ENCODE assay signal across 8 mouse cellular contexts in the genomic region with DNA sequence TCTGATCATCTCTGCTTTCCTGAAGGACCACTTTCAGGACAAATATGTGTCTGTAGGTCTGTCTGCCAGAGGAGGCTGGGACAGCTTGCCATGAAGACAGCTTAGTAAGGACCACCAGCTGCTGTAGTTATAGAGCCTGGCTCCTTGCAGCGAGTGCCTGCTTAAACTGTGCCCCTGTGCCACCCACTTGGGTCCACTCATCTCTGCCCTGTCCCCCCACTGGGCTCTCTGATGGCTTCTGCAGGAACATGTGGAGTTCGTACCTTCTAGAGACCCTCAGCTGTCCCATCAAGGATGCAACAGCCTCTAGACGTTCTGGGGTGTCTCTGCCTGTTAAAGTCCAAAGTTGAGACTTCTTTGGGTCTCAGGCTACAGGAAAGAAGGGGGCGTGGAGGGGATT. TPM values are rescaled to one million over a fixed set of nuclear protein-coding genes. Genes with fewer than 3 reads are reported as not detected.
DNase-seq lines count a peak whose midpoint lies in the region; ATAC-seq and TF ChIP-seq lines count a peak whose summit lies in the region.
"Had no signal": no experiment of that assay in that cellular context is flagged by ENCODE, and none has a peak within 500 bp of the region (broad histone marks: within the 10 kb centered on the region; RNA-seq: fewer than 3 reads in every experiment).

No protein-coding gene starts in this region.

- DNase-seq in lung, postnatal 0 days (ENCODE audit: low spot score) = no peak
- no peak for DNase-seq in lung, postnatal 14 days
- DNase-seq in heart, postnatal 0 days (ENCODE audit: low spot score) = no peak
- no peak for DNase-seq in liver, embryonic 14.5 days (ENCODE audit: low read depth in 3 of 3, low spot score in 3 of 3)
- DNase-seq in adrenal gland, adult 2 months = no peak
- DNase-seq in thymus, adult 2 months = no peak

- WGBS in lung, postnatal 0 days = 37% methylated on average over 4 of the region's 4 CpGs
- WGBS in heart, postnatal 0 days = 75% methylated on average over 4 of the region's 4 CpGs
- WGBS in liver, embryonic 14.5 days (ENCODE audit: insufficient replicate concordance) = 33% methylated on average over 4 of the region's 4 CpGs
- 80% methylated on average over 4 of the region's 4 CpGs for WGBS in thymus, adult 2 months

- H3K36me3 ChIP-seq in lung, postnatal 0 days (ENCODE audit: insufficient read depth, low read length) = 0 out of 2 replicates have a peak, but pooled peaks cover 6% of the 10 kb centered on the region
- H3K36me3 ChIP-seq in heart, postnatal 0 days (replicated peaks; ENCODE audit: control insufficient read depth, insufficient read depth, low read length) = no peaks in the 10 kb centered on the region
- no peaks in the 10 kb centered on the region for H3K36me3 ChIP-seq in liver, embryonic 14.5 days (replicated peaks; ENCODE audit: control insufficient read depth, insufficient read depth, low read depth)
- H3K36me3 ChIP-seq in thymus, adult 2 months (ENCODE audit: control insufficient read depth, insufficient read depth, low read length) = no peaks in the 10 kb centered on the region

- peak overlapping the region; percentile 57 for H3K4me2 ChIP-seq in lung, postnatal 0 days (replicated peaks; ENCODE audit: low read depth, low read length)
- H3K4me2 ChIP-seq in heart, postnatal 0 days (ENCODE audit: low read depth, low read length) = peak overlapping the region; percentile 70
- peak overlapping the region; percentile 44 for H3K4me2 ChIP-seq in liver, embryonic 14.5 days (ENCODE audit: low read depth)

- H3K4me1 ChIP-seq in lung, postnatal 0 days (ENCODE audit: insufficient read depth, low read depth, low read length) = peaks cover 21% of the 10 kb centered on the region
- H3K4me1 ChIP-seq in heart, postnatal 0 days (ENCODE audit: control insufficient read depth, insufficient read depth) = peaks cover 41% of the 10 kb centered on the region
- H3K4me1 ChIP-seq in liver, embryonic 14.5 days (replicated peaks; ENCODE audit: control insufficient read depth in 2 of 2, insufficient read depth in 2 of 2, low read length in 1 of 2) = no peaks in the 10 kb centered on the region
- H3K4me1 ChIP-seq in thymus, adult 2 months (replicated peaks; ENCODE audit: control insufficient read depth, insufficient read depth, low read length) = no peaks in the 10 kb centered on the region

- H3K9me3 ChIP-seq in lung, postnatal 0 days (ENCODE audit: low read length) = no peaks in the 10 kb centered on the region
- no peaks in the 10 kb centered on the region for H3K9me3 ChIP-seq in heart, postnatal 0 days (replicated peaks; ENCODE audit: control insufficient read depth, low read length)
- H3K9me3 ChIP-seq in liver, embryonic 14.5 days (ENCODE audit: control insufficient read depth, low read length) = no peaks in the 10 kb centered on the region

- no peak for TF ChIP-seq POLR2A in thymus, adult 2 months (IDR thresholded peaks at IDR 0.05; ENCODE audit: control insufficient read depth, extremely low read depth, insufficient read depth, low read length, poor library complexity)

- TF ChIP-seq CTCF in lung, postnatal 0 days (IDR thresholded peaks at IDR 0.05) = no peak
- TF ChIP-seq CTCF in heart, postnatal 0 days (IDR thresholded peaks at IDR 0.05; ENCODE audit: low read depth) = no peak
- no peak for TF ChIP-seq CTCF in liver, embryonic 14.5 days (IDR thresholded peaks at IDR 0.05; ENCODE audit: low read depth)
- TF ChIP-seq CTCF in thymus, adult 2 months (IDR thresholded peaks at IDR 0.05; ENCODE audit: borderline replicate concordance, control insufficient read depth, extremely low read depth, insufficient read depth, low read length, poor library complexity) = no peak

- peak overlapping the region; percentile 27; the same call in 1 of the 2 replicates for H3K4me3 ChIP-seq in lung, postnatal 0 days (ENCODE audit: low read depth, low read length)
- H3K4me3 ChIP-seq in heart, postnatal 0 days (ENCODE audit: low read depth, low read length) = peak overlapping the region; percentile 39
- no peak overlapping the region for H3K4me3 ChIP-seq in liver, embryonic 14.5 days (ENCODE audit: insufficient read depth in 1 of 2, low read depth in 2 of 2, low read length in 2 of 2)
- H3K4me3 ChIP-seq in thymus, adult 2 months (ENCODE audit: control insufficient read depth, insufficient read depth, low read length) = no peak overlapping the region

- H3K27ac ChIP-seq in lung, postnatal 0 days (ENCODE audit: low read length) = peak overlapping the region; percentile 79
- H3K27ac ChIP-seq in heart, postnatal 0 days (ENCODE audit: low read depth) = 0 out of 2 replicates have a peak overlapping the region, but pooled peaks have one; percentile 57
- H3K27ac ChIP-seq in liver, embryonic 14.5 days = no peak overlapping the region
- H3K27ac ChIP-seq in thymus, adult 2 months (ENCODE audit: control insufficient read depth, insufficient read depth, low read length) = no peak overlapping the region

- no peak overlapping the region for H3K9ac ChIP-seq in lung, postnatal 0 days (replicated peaks; ENCODE audit: low read depth)
- H3K9ac ChIP-seq in heart, postnatal 0 days (replicated peaks; ENCODE audit: low read depth, low read length) = no peak overlapping the region
- no peak overlapping the region for H3K9ac ChIP-seq in liver, embryonic 14.5 days (replicated peaks)

- no peaks in the 10 kb centered on the region for H3K27me3 ChIP-seq in lung, postnatal 0 days (replicated peaks; ENCODE audit: insufficient read depth, low read length)
- H3K27me3 ChIP-seq in heart, postnatal 0 days (ENCODE audit: control insufficient read depth, insufficient read depth, low read length) = no peaks in the 10 kb centered on the region
- peaks cover 28% of the 10 kb centered on the region for H3K27me3 ChIP-seq in liver, embryonic 14.5 days (ENCODE audit: control insufficient read depth, insufficient read depth, low read length)
- no peaks in the 10 kb centered on the region; the same call in 1 of the 2 replicates for H3K27me3 ChIP-seq in thymus, adult 2 months (ENCODE audit: control insufficient read depth, insufficient read depth, low read length)

- ATAC-seq in lung, postnatal 0 days = no peak
- ATAC-seq in heart, postnatal 0 days (ENCODE audit: insufficient read depth, low read depth) = no peak
- ATAC-seq in liver, embryonic 14.5 days (ENCODE audit: insufficient read depth) = no peak
- ATAC-seq in monocyte, adult 5-6 weeks (replicated peaks; ENCODE audit: insufficient number of reproducible peaks, low FRiP score, low TSS enrichment, poor library complexity, severe bottlenecking) = no peak
- ATAC-seq: activated CD4-positive, CD25-positive, alpha-beta regulatory T cell, adult 4 months had no signal

- TF ChIP-seq EP300 in lung, postnatal 0 days (IDR thresholded peaks at IDR 0.05) = no peak
- no peak for TF ChIP-seq EP300 in heart, postnatal 0 days (IDR thresholded peaks at IDR 0.05; ENCODE audit: low read depth)
- TF ChIP-seq EP300 in liver, embryonic 14.5 days (IDR thresholded peaks at IDR 0.05; ENCODE audit: low read depth) = no peak

RNA-seq across cellular contexts. Expression of gene Ephb3, which starts 6.9 kb away (rescaled TPM):
- polyA plus RNA-seq in lung, postnatal 0 days (2015; fragmentation: Nextera tagmentation; extraction: Ambion mirVana) = 16.3 and 19.5 TPM in 2 replicates
- total RNA-seq in heart, postnatal 0 days (2014; rRNA removed; ENCODE audit: low replicate concordance) = 8.5 and 9.6 TPM in 2 replicates
- 6.2 and 6.8 TPM in 2 replicates for polyA plus RNA-seq in heart, postnatal 0 days (2015; fragmentation: Nextera tagmentation; extraction: Ambion mirVana)
- polyA plus RNA-seq in liver, embryonic 14.5 days (2012; rRNA removed) = 0.43 and 0.48 TPM in 2 replicates
- 0.20 and 0.47 TPM in 2 replicates for polyA plus RNA-seq in liver, embryonic 14.5 days (2014; fragmentation: Nextera tagmentation; extraction: Ambion mirVana)
- 1 to 10 TPM in 1 of 2 experiments, under 1 TPM in 1; 0.78 to 1.8 TPM for total RNA-seq in adrenal gland, adult 2 months (2021)
- polyA plus RNA-seq in adrenal gland, adult 2 months (2012; rRNA removed) = 2.9 and 3.5 TPM in 2 replicates
- not detected in 3 replicates for total RNA-seq in monocyte, adult 5-6 weeks (2017)
- 3.3 and 3.8 TPM in 2 replicates for polyA plus RNA-seq in thymus, adult 2 months (2012; rRNA removed)
- polyA plus RNA-seq: activated CD4-positive, CD25-positive, alpha-beta regulatory T cell, adult 4 months had no signal

RNA-seq across cellular contexts. Expression of gene Teddm3, which starts 57.7 kb away (rescaled TPM):
- polyA plus RNA-seq in lung, postnatal 0 days (2015; fragmentation: Nextera tagmentation; extraction: Ambion mirVana) = not detected in 2 replicates
- not detected in 2 replicates for total RNA-seq in heart, postnatal 0 days (2014; rRNA removed; ENCODE audit: low replicate concordance)
- polyA plus RNA-seq in heart, postnatal 0 days (2015; fragmentation: Nextera tagmentation; extraction: Ambion mirVana) = not detected in 2 replicates
- polyA plus RNA-seq in liver, embryonic 14.5 days (2012; rRNA removed) = not detected in 2 replicates
- not detected in 2 replicates for polyA plus RNA-seq in liver, embryonic 14.5 days (2014; fragmentation: Nextera tagmentation; extraction: Ambion mirVana)
- total RNA-seq in adrenal gland, adult 2 months (2021) = not detected
- polyA plus RNA-seq in adrenal gland, adult 2 months (2012; rRNA removed) = 0.08 and 0.17 TPM in 2 replicates
- total RNA-seq in monocyte, adult 5-6 weeks (2017) = not detected in 3 replicates
- 0.45 and 0.59 TPM in 2 replicates for polyA plus RNA-seq in thymus, adult 2 months (2012; rRNA removed)

Comparison
In these comparisons a context has a peak if more than half of its experiments do, and no peak if none do; other contexts are left out.
1. H3K27ac ChIP-seq: peak in lung, postnatal 0 days (single experiment) and heart, postnatal 0 days (single experiment); none in liver, embryonic 14.5 days (single experiment) and thymus, adult 2 months (single experiment).
2. H3K4me3 ChIP-seq: peak in lung, postnatal 0 days (single experiment) and heart, postnatal 0 days (single experiment); none in liver, embryonic 14.5 days (0 of 2) and thymus, adult 2 months (single experiment).
3. Peak in every context shown above with its lines, with median percentiles within 50 percentile points of each other: H3K4me2 ChIP-seq.